Mouse (Mus musculus) lung, embryonic 14.5 days (tissue): Measurements from ENCODE around the gene 4933430I17Rik. TPM values are rescaled to one million over a fixed set of nuclear protein-coding genes. Genes with fewer than 3 reads are reported as not detected.

Experiments used
- ATAC-seq: fragments of 200-750 bp; cut with Nextera tagmentation; 2 replicates; pipeline ENCODE4 v1.8.0; 2017; ENCODE audit warnings: mild to moderate bottlenecking, moderate TSS enrichment, moderate library complexity; ENCODE audit not compliant: insufficient read depth
- DNase-seq: peaks from one replicate; pipeline ENCODE4 v3.0.0-alpha.2; 2015
- H3K27ac ChIP-seq: fragments of 300-500 bp; sonication (generic); 2 replicates; pipeline ENCODE4 v1.5.1; 2014; ENCODE audit warnings: low read depth, mild to moderate bottlenecking, moderate library complexity
- H3K27me3 ChIP-seq: fragments of 300-500 bp; sonication (generic); 2 replicates; pipeline ENCODE4 v1.6.1; 2014; ENCODE audit warnings: low read length, control low read depth; ENCODE audit not compliant: insufficient read depth
- H3K36me3 ChIP-seq: fragments of 300-500 bp; sonication (generic); 2 replicates; pipeline ENCODE4 v1.6.1; 2014; ENCODE audit warnings: control low read depth; ENCODE audit not compliant: insufficient read depth
- H3K4me1 ChIP-seq: fragments of 300-500 bp; sonication (generic); 2 replicates; pipeline ENCODE4 v1.6.1; 2014; ENCODE audit warnings: antibody characterized with exemption, control low read depth; ENCODE audit not compliant: insufficient read depth
- H3K4me2 ChIP-seq: fragments of 300-500 bp; sonication (generic); 2 replicates; pipeline ENCODE4 v1.6.1; 2014; ENCODE audit warnings: mild to moderate bottlenecking
- H3K4me3 ChIP-seq: fragments of 300-500 bp; sonication (generic); 2 replicates; pipeline ENCODE4 v1.5.1; 2014; ENCODE audit warnings: low read depth, low read length
- H3K9ac ChIP-seq: fragments of 300-500 bp; sonication (generic); 2 replicates; pipeline ENCODE4 v1.6.1; 2014
- H3K9me3 ChIP-seq: fragments of 300-500 bp; sonication (generic); 2 replicates; pipeline ENCODE4 v1.6.1; 2016; ENCODE audit warnings: low read depth, low read length, control low read depth
- CTCF ChIP-seq: IDR thresholded peaks from 2 replicates; pipeline ENCODE4 v1.5.1; 2016; ENCODE audit warnings: antibody characterized with exemption, low read depth
- WGBS: fragments of 180-500 bp; shearing (Covaris S2); extraction: QIAGEN DNeasy Blood & Tissue Kit; methylation state at CpG from one replicate; pipeline ENCODE4 v1.1.7; 2014; 5-methylcytosine and 5-hydroxymethylcytosine counted together
- polyA plus RNA-seq: library from polyadenylated mRNA; unstranded; fragments of >200 nt; fragmentation: Nextera tagmentation; extraction: Ambion mirVana; gene quantifications from 2 replicates; pipeline ENCODE4 v1.2.1, GENCODE M21; 2014

The 4933430I17Rik gene
- polyA plus RNA-seq, 1 experiment from 2014 or later, result 0.68 TPM

GRCm38 (mm10) chr4:62594442-62594841, 69.3 kb downstream of the 4933430I17Rik start:
- no peaks in the 10 kb centered on the region for H3K9me3 ChIP-seq
- no peak overlapping the region for H3K9ac ChIP-seq
- H3K36me3 ChIP-seq, result no peaks in the 10 kb centered on the region
- no peaks in the 10 kb centered on the region; the same call in 1 of the 2 replicates for H3K4me1 ChIP-seq
- TF ChIP-seq CTCF, result no peak
- 72% methylated on average over 5 of the region's 5 CpGs for WGBS
- H3K27ac ChIP-seq, result no peak overlapping the region
- no peak overlapping the region for H3K4me2 ChIP-seq
- no peaks in the 10 kb centered on the region for H3K27me3 ChIP-seq
- H3K4me3 ChIP-seq, result no peak overlapping the region
- ATAC-seq (no peak), DNase-seq (no peak)

GRCm38 (mm10) chr4:62596051-62596450, 70.9 kb downstream of the 4933430I17Rik start:
- Histone ChIP-seq H3K4me1 (no peaks in the 10 kb centered on the region), H3K4me3 (no peak overlapping the region), H3K27me3 (no peaks in the 10 kb centered on the region), H3K36me3 (no peaks in the 10 kb centered on the region), H3K27ac (no peak overlapping the region), H3K4me2 (no peak overlapping the region), H3K9me3 (no peaks in the 10 kb centered on the region), H3K9ac (no peak overlapping the region)
- 63% methylated on average over 5 of the region's 5 CpGs for WGBS
- no peak for DNase-seq
- no peak for ATAC-seq
- no peak for TF ChIP-seq CTCF

Other genes with a start within 250 kb of the 4933430I17Rik start
- 24.6 and 26.6 TPM in 2 replicates for gene Fkbp15, start 164.8 kb upstream of the 4933430I17Rik start, polyA plus RNA-seq
- gene Slc31a1, start 164.6 kb upstream of the 4933430I17Rik start, polyA plus RNA-seq, result 44.4 and 50.8 TPM in 2 replicates
- 175 and 180 TPM in 2 replicates for gene Cdc26, start 116.7 kb upstream of the 4933430I17Rik start, polyA plus RNA-seq
- gene Prpf4, start 116.6 kb upstream of the 4933430I17Rik start, polyA plus RNA-seq, result 29.3 and 32.9 TPM in 2 replicates
- gene Rnf183, start 90.1 kb upstream of the 4933430I17Rik start, polyA plus RNA-seq, result not detected in 2 replicates
- gene Wdr31, start 54.5 kb upstream of the 4933430I17Rik start, polyA plus RNA-seq, result 9.5 and 11.3 TPM in 2 replicates
- gene Bspry, start 45.3 kb upstream of the 4933430I17Rik start, polyA plus RNA-seq, result 30.5 and 31.0 TPM in 2 replicates
- gene Hdhd3, start 21.9 kb upstream of the 4933430I17Rik start, polyA plus RNA-seq, result 16.6 and 17.7 TPM in 2 replicates
- gene Alad, start 5.5 kb upstream of the 4933430I17Rik start, polyA plus RNA-seq, result 103 and 110 TPM in 2 replicates
- 94.5 and 96.4 TPM in 2 replicates for gene Pole3, start 301 bp upstream of the 4933430I17Rik start, polyA plus RNA-seq
- gene Rgs3, start 34.5 kb downstream of the 4933430I17Rik start, polyA plus RNA-seq, result 37.0 and 39.0 TPM in 2 replicates